Mouse (Mus musculus): ENCODE measurements around the gene Neb.
"Not testable (repeated sequence)": the region's sequence is repeated elsewhere in the genome, so short reads cannot be mapped to it uniquely, and the experiment has no call there.

Neb gene

GRCm38 (mm10) chr2:52177184-52177583 lies 201.1 kb downstream of the Neb start:
- no peak for DNase-seq (ENCODE audit: low spot score)

GRCm38 (mm10) chr2:52176537-52176936 lies 201.7 kb downstream of the Neb start:
- DNase-seq (ENCODE audit: low spot score), result peak; percentile 67

DNA sequence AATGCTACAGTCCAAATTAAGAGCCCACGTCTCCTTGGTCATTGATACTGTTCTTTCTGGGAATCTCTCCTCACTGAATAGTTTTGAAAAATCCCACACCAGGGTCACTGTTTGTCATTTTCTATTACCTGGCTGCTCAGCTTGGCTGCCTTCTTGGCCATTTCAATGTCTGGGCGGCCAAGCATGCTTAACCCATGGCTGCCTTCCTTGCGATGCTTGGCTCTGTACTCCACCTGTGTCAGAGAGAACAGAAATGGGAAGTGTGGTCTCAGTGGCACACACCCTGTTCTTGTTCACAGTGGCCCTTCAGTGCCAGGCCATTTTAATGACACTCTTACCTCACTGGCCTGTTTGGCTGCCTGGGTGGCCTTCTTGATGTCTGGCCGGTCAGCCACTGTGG lies 203.3 kb downstream of the Neb start:
- no peak for DNase-seq (ENCODE audit: low spot score)

- DNase-seq (ENCODE audit: low spot score), result no peak
These were observed 208.8 kb downstream of the Neb start for GRCm38 (mm10) chr2:52169243-52170005.

GRCm38 (mm10) chr2:52153064-52153463 lies 225.2 kb downstream of the Neb start:
- no peak for DNase-seq (ENCODE audit: low spot score)

DNA sequence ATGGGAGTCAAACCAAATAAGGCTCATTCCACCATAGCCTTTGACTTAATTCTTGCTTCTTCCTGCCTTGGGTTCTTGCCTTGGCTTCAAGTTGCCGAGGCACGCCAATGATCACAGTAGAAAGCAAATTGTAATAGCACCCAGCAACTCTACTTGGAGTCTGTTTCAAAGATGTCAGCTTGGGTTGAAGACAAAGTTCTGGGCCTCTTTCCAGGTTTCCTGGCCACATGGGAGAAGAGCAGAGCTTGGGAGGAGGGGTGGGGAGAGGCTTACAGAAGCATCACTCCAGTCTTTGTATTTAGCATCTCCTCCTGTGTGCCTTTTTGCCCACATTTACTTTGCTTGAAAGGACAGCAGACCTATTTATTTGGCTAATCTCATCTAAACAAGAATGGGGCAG lies 244.9 kb downstream of the Neb start:
- no peak for DNase-seq (ENCODE audit: low spot score)

GRCm38 (mm10) chr2:52131370-52131769 lies 246.9 kb downstream of the Neb start:
- DNase-seq (ENCODE audit: low spot score), result not testable (repeated sequence)

- no peak for DNase-seq (ENCODE audit: low spot score)
These were observed 264.2 kb downstream of the Neb start for GRCm38 (mm10) chr2:52114086-52114485.
